Mouse (Mus musculus) CD4-positive, CD25-positive, alpha-beta regulatory T cell, adult 9 weeks (primary cell): ENCODE data around the gene Pfn5. TPM values are rescaled to one million over a fixed set of nuclear protein-coding genes. Genes with fewer than 3 reads are reported as not detected.

Experiments used
- polyA plus RNA-seq: library from polyadenylated mRNA; unstranded; fragments of 100-300 nt; shearing (Covaris generic); gene quantifications from one replicate; pipeline ENCODE4 v1.2.1, GENCODE M21; 2017

The Pfn5 gene
- not detected for polyA plus RNA-seq

GRCm38 (mm10) chrX:95557887-95558286 is at the start of gene Pfn5, which contains the start of gene Asb12:
Pfn5 (plus strand) TSS chrX:95558104.
Asb12 (minus strand) TSS chrX:95557987.

Other genes starting within 250 kb of the Pfn5 start
- 5.5 TPM for gene Amer1, start 113.2 kb upstream of the Pfn5 start, polyA plus RNA-seq
- gene Asb12, start 117 bp upstream of the Pfn5 start, polyA plus RNA-seq = not detected
- 7.0 TPM for gene Zc4h2, start 100.4 kb downstream of the Pfn5 start, polyA plus RNA-seq
- 2.3 TPM for gene Zc3h12b, start 153.6 kb downstream of the Pfn5 start, polyA plus RNA-seq